Mouse (Mus musculus) layer of hippocampus, adult 2 months (tissue): ENCODE measurements around the gene Slc17a7. TPM values are rescaled to one million over a fixed set of nuclear protein-coding genes. Genes with fewer than 3 reads are reported as not detected.
"Not testable (repeated sequence)": the region's sequence is repeated elsewhere in the genome, so short reads cannot be mapped to it uniquely, and the experiment has no call there.

Experiments
- DNase-seq, 2 experiments: peaks; one replicate each; pipeline ENCODE4 v3.0.0; 2022; ENCODE audit warnings: low spot score in 2 of 2
- H3K27ac ChIP-seq: fragments of 200-600 bp; 2 replicates; pipeline ENCODE4 v1.8.1; 2022
- H3K4me3 ChIP-seq: fragments of 200-600 bp; 2 replicates; pipeline ENCODE4 v1.8.1; 2022; ENCODE audit warnings: mild to moderate bottlenecking
- CTCF ChIP-seq: fragments of 200-600 bp; conservative IDR thresholded peaks from 2 replicates; pipeline ENCODE4 v1.8.1; 2022; ENCODE audit warnings: antibody characterized with exemption, mild to moderate bottlenecking, moderate library complexity
- long read RNA-seq, 2 experiments: library from polyadenylated mRNA; stranded (forward); transcript quantifications; one replicate each; pipeline ENCODE4 v2.0.0; 2021; ENCODE audit warnings: borderline mapping rate in 2 of 2
- total RNA-seq, 2 experiments: library from RNA; stranded (reverse); gene quantifications; 2 replicates each; pipeline ENCODE4 v1.2.3; 2021

Slc17a7 gene
- 1,000 to 10,000 TPM; 1,342 to 1,423 TPM for total RNA-seq
- long read RNA-seq, experiment 1, transcript Slc17a7-201 (12 exons, 2,915 nt): major isoform, 758 of 996 reads
- long read RNA-seq, experiment 1, transcript Slc17a7-204 (10 exons, 2,722 nt): minor isoform, 21 of 996 reads
- long read RNA-seq, experiment 1, partial matches to known transcripts: 148 of 996 reads
- long read RNA-seq, experiment 1, other reads (novel, unspliced or antisense): 69 of 996 reads
- long read RNA-seq, experiment 2, transcript Slc17a7-201 (12 exons, 2,915 nt): major isoform, 1,126 of 1,472 reads
- long read RNA-seq, experiment 2, transcript Slc17a7-204 (10 exons, 2,722 nt): minor isoform, 17 of 1,472 reads
- long read RNA-seq, experiment 2, partial matches to known transcripts: 236 of 1,472 reads
- long read RNA-seq, experiment 2, other reads (novel, unspliced or antisense): 88 of 1,472 reads

- no peak for TF ChIP-seq CTCF
- H3K27ac ChIP-seq: peak within 1 kb of the TSS; percentile 94
- H3K4me3 ChIP-seq: peak within 1 kb of the TSS; percentile 62
- peak in 1 of 2 experiments; percentile 67 for DNase-seq
Measured at GRCm38 (mm10) chr7:45163735-45164490, at the start of gene Slc17a7. Gene Slc17a7 (plus strand): TSS chr7:45163949.

DNA sequence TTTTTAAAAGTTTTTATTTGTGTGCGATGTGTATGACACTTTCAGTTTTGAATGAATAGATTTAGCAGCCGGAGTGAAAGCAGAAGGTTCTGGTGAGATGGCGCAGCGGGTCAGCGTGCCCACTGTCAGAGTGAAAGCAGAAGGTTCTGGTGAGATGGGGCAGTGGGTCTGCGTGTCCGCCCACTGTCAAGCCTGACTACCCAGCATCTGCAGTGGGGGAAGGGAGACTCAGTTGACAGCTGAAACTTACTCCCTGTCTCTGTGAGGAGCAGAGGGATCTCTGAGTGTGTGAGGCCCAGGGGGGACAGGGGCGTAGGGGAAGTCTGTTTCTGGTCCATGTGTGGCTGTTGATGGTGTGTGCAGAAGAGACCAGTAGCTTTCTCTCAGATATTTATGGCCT is 46.2 kb upstream of the Slc17a7 start:
- TF ChIP-seq CTCF: no peak
- Histone ChIP-seq H3K27ac (no peak overlapping the region), H3K4me3 (no peak overlapping the region)
- DNase-seq: no peak

GRCm38 (mm10) chr7:45118336-45118735 is 45.4 kb upstream of the Slc17a7 start:
- no peak for DNase-seq
- TF ChIP-seq CTCF: no peak
- no peak overlapping the region for H3K27ac ChIP-seq
- H3K4me3 ChIP-seq: no peak overlapping the region

DNA sequence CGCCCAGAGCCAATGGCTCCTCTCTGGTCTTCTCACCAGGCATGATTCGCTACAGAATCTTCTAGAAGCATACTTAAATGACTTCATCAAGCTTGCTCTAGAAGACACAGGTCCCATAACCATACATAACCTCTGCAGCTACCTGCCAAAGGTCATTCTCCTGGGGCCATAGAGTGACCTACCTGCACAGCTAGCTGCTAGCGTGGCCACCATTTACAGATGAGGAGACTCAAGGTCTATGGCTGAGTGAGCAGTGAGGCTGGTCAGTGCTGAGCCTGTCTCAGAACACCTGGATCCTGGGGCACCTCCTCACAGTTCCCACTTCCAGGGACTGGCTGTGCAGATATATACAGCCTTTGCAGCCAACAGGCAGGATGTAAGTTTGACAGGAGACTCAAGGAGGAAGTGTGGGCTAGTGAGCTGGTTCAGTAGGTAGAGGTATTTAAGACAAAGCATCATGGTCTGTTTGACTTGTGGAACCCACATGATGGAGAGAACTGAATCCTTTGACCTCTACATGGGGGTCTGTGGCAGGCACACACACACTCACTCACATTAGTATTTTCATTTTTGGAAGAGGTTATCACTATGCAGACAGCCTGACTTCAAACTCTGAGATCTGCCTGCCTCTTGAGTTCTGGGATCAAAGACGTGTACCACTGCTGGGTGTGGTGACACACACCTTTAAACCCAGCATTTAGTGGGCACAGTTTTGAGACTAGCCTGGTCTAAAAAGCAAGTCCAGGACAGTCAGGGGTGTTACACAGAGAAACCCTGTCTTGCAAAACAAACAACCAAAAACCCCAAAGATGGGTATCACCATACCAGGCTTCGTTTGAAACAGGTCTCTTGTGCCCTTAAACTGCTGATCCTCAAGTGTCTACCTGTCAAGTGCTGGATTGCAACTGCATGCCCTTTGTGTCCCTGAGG is 43.7 kb upstream of the Slc17a7 start:
- no peak for DNase-seq
- no peak for TF ChIP-seq CTCF
- Histone ChIP-seq H3K4me3 (no peak overlapping the region), H3K27ac (peak overlapping the region; percentile 72)

DNA sequence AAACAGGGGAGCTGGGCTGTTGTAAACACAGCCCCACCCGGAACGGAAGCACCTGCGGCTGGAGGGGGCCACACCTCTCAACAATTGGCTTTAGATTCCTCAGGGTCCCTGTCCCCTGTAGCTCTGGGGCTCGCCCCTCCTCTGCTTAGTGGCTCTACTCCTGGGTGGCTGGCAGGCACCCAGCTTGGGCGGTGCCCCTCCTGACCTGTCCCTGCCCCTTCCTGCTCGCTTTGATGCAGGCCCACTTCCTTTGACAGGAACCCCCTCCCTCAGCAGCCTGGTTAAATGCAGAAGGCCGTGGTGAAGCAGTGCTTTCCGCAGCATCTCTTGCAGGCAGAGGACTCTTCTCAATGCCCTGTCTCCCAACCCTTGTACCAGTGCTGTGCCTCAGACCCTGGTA is 42.3 kb upstream of the Slc17a7 start:
- Histone ChIP-seq H3K4me3 (peak overlapping the region; percentile 17), H3K27ac (peak overlapping the region; percentile 72)
- no peak for DNase-seq
- no peak for TF ChIP-seq CTCF

GRCm38 (mm10) chr7:45121966-45122365 is 41.8 kb upstream of the Slc17a7 start:
- no peak for TF ChIP-seq CTCF
- Histone ChIP-seq H3K4me3 (peak overlapping the region; percentile 17), H3K27ac (peak overlapping the region; percentile 61)
- no peak for DNase-seq

GRCm38 (mm10) chr7:45122561-45123185 is 41.1 kb upstream of the Slc17a7 start:
- no peak for DNase-seq
- Histone ChIP-seq H3K4me3 (peak overlapping the region; percentile 93), H3K27ac (peak overlapping the region; percentile 93; the same call in 1 of the 2 replicates)
- TF ChIP-seq CTCF: no peak

DNA sequence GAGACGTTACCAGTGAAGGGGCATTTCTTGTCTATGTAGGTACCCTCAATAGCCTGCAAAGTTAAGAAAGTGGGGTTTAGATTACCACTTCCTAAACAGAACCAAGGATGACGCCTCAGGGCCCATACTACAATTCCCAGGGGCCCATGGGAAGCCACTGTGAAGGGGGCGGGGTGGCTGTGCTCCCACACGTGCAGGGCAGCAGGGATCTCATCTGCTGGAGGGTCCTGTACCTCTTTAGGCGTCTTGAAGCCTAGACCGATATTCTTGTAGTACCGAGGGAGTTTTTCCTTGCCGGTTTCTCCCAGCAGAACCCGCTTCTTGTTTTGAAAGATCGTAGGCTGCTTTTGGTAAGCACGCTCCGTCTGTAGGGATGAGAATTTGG is 40.6 kb upstream of the Slc17a7 start:
- peak overlapping the region; percentile 93; the same call in 1 of the 2 replicates for H3K27ac ChIP-seq
- TF ChIP-seq CTCF: no peak
- DNase-seq: no peak

DNA sequence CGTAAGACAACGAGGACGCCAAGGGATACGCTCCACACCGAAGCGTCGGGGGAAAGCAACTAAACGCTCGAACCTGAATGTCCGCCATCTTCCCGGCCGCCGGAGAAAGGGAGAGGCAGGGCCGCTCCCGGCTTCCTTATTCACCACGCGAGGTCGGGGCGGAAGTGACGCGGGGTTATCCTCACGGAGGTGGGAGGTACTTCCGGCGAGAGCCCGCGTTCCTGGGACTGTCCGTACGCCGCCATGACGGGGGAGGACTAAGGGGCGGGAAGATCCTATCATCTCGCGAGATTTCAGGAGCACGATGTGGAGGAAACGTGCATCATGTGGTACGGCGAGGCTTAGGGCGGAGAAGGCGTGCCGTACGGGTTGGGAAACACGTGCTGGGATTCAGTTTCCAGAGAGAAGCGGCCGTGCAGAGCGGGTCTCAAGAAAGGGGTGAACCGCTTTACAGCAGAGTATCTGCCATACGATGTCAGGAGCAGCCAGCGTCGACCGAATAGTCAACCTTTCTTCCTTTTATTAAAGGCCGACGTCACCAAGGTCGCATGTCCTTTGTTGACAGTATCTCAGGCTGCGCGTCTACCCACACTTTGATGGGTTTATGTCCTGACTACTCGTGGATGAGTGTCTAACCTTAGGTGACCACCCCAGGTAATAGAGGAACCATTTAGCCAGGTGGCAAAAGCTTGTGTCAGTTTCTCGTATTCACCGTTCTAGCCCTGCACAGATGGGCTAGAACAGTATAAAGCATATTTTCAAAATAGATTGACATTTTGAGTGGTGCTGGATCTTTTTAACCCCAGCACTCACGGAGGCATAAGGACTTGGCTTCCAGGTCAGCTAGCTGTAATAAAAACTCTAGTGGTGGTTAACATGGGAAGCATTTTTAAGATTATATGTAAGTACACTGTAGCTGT is 39.3 kb upstream of the Slc17a7 start, which contains the start of gene Rps11:
TSS of gene Rps11 (minus strand) at position 216 of the 920 bp plus-strand sequence.
- Histone ChIP-seq H3K4me3 (peak within 1 kb of the TSS; percentile 93), H3K27ac (peak within 1 kb of the TSS; percentile 93)
- TF ChIP-seq CTCF: peak; percentile 68; the same call in 1 of the 2 replicates
- peak; percentile 99 to 100 for DNase-seq

More for the DNA sequence above, 40.6 kb upstream of the Slc17a7 start:
- H3K4me3 ChIP-seq: peak overlapping the region; percentile 93

GRCm38 (mm10) chr7:45125144-45125600 is 38.6 kb upstream of the Slc17a7 start:
- peak overlapping the region; percentile 79; the same call in 1 of the 2 replicates for H3K27ac ChIP-seq
- no peak; the same call in 1 of the 2 replicates for TF ChIP-seq CTCF

DNA sequence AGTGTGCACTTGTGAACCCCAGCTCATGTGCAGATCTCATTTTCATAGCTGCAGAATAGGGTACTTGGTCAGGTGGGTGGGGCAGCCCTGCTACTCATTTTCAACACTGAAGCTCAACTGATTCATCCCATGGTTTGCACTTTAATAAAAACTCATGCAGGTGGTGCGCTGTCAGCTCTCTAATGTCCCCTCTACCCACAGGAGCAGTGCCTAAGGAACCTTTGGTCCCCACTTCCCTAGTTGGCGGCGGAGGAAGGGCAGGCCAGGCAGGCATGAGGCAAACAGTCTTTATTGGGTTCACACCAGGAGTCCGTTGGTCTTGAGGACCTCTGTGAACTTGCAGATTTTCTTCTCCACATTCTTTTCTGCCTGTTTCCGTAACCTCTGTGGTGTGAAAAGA is 38.1 kb upstream of the Slc17a7 start:
- not testable (repeated sequence) for H3K4me3 ChIP-seq
- 0 out of 2 replicates have a peak overlapping the region, but pooled peaks have one; percentile 79 for H3K27ac ChIP-seq

More at GRCm38 (mm10) chr7:45125144-45125600, 38.6 kb upstream of the Slc17a7 start:
- H3K4me3 ChIP-seq: no peak overlapping the region; the same call in 1 of the 2 replicates
- no peak for DNase-seq

More for the DNA sequence above, 38.1 kb upstream of the Slc17a7 start:
- DNase-seq: not testable (repeated sequence)
